Mouse (Mus musculus) testis, adult 2 months (tissue): ENCODE data around the gene Sh3bp4. TPM values are rescaled to one million over a fixed set of nuclear protein-coding genes. Genes with fewer than 3 reads are reported as not detected.

Experiments used
- H3K27ac ChIP-seq: fragments of 200-500 bp; 2 replicates; pipeline ENCODE4 v1.5.1; 2012; ENCODE audit warnings: low read depth, low read length; ENCODE audit not compliant: control insufficient read depth, insufficient read depth
- H3K27me3 ChIP-seq: fragments of 200-500 bp; 2 replicates; pipeline ENCODE4 v1.6.1; 2012; ENCODE audit warnings: mild to moderate bottlenecking, low read length, moderate library complexity; ENCODE audit not compliant: control insufficient read depth, insufficient read depth
- H3K36me3 ChIP-seq: fragments of 200-500 bp; 2 replicates; pipeline ENCODE4 v1.6.1; 2012; ENCODE audit warnings: mild to moderate bottlenecking, low read length; ENCODE audit not compliant: control insufficient read depth, insufficient read depth
- H3K4me1 ChIP-seq: fragments of 200-500 bp; 2 replicates; pipeline ENCODE4 v1.6.1; 2012; ENCODE audit warnings: low read length; ENCODE audit not compliant: control insufficient read depth, insufficient read depth
- H3K4me3 ChIP-seq: fragments of 200-500 bp; 2 replicates; pipeline ENCODE4 v1.5.1; 2012; ENCODE audit warnings: low read depth, mild to moderate bottlenecking, low read length, moderate library complexity, mixed read lengths; ENCODE audit not compliant: control insufficient read depth
- CTCF ChIP-seq: fragments of 200-500 bp; IDR thresholded peaks from 2 replicates; pipeline ENCODE4 v1.5.1; 2012; ENCODE audit warnings: low read depth, mild to moderate bottlenecking, inconsistent platforms, low read length, moderate library complexity; ENCODE audit not compliant: control insufficient read depth, insufficient read depth, insufficient replicate concordance
- POLR2A ChIP-seq: fragments of 200-500 bp; IDR thresholded peaks from 2 replicates; pipeline ENCODE4 v1.6.1; 2012; ENCODE audit warnings: low read depth, mild to moderate bottlenecking, inconsistent platforms, low read length, moderate library complexity; ENCODE audit not compliant: control insufficient read depth
- polyA plus RNA-seq: library from polyadenylated mRNA; depleted of rRNA; stranded (reverse); fragments of >200 nt; gene quantifications from 2 replicates; pipeline ENCODE4 v1.2.3, GENCODE M21; 2012

Sh3bp4 gene
- polyA plus RNA-seq, 1 experiment: 2.6 TPM

DNA sequence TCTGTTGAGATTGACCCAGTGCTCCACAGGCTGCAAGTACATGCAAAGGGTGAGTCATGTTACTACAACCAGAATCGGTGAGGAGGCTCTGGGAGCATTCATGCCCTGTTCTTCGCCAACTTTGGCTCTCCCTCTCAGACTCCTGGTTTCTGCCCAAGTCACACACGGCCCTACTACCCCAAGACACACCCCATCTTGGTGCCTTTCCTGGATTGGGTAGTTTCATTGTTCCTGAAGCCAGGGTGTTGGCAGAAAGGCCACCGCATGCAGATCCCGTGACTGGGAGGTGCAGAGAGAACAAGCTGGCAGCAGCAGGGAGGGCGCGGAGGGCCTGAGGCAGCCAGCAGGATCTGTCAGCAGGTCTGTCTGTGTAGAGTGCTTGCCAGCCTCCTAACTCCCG lies 61.5 kb downstream of the Sh3bp4 start:
- H3K36me3 ChIP-seq: no peaks in the 10 kb centered on the region
- no peak overlapping the region for H3K27ac ChIP-seq
- peaks cover 3% of the 10 kb centered on the region; the same call in 1 of the 2 replicates for H3K4me1 ChIP-seq
- TF ChIP-seq POLR2A (no peak), CTCF (no peak)
- no peaks in the 10 kb centered on the region for H3K27me3 ChIP-seq
- no peak overlapping the region for H3K4me3 ChIP-seq

DNA sequence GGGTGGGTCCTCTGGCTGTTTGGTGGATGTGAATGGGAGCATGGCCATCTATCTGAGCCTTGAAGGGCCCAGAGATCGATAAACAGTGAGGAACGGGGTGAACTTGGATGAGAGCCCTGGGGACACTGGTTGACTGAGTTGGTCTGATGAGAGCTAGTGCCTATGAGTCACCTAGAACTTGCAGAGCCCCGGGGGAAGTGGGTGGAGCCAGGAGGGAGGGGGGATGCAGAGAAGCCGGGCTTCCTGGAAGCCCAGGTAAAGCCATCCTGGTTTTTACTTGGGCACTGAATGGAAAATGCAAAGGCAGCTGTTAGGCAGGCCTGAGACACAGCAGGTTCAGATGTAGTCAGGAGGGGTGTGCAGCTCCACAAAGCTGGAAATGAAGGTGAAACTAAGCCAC lies 63.1 kb downstream of the Sh3bp4 start:
- TF ChIP-seq CTCF (no peak), POLR2A (no peak)
- Histone ChIP-seq H3K27me3 (no peaks in the 10 kb centered on the region), H3K4me3 (no peak overlapping the region), H3K36me3 (no peaks in the 10 kb centered on the region), H3K4me1 (peaks cover 3% of the 10 kb centered on the region; the same call in 1 of the 2 replicates), H3K27ac (no peak overlapping the region)

DNA sequence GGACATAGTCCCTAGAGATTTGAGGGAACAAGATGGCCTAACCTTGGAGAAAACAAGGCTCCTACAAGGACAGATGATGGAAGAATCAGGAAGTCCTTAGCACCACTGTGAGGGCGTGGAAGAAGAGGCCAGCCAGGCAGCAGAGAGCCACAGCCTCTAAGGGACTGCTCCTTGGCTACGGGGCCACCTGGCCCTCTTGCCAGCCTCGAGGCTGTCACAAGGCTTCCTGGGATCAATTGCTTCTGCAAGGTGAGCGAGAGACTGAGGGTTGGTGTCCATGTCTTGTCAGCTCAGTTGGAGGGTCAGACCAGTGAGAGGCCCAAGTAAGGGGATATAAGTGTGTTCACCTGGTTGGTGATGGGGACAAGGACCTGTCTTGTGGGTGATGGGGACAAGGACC lies 63.5 kb downstream of the Sh3bp4 start:
- H3K27ac ChIP-seq: no peak overlapping the region
- H3K4me3 ChIP-seq: no peak overlapping the region
- no peaks in the 10 kb centered on the region for H3K27me3 ChIP-seq
- TF ChIP-seq CTCF: no peak
- no peak for TF ChIP-seq POLR2A
- H3K4me1 ChIP-seq: peaks cover 3% of the 10 kb centered on the region; the same call in 1 of the 2 replicates
- no peaks in the 10 kb centered on the region for H3K36me3 ChIP-seq

GRCm38 (mm10) chr1:89136089-89136811 lies 66.0 kb downstream of the Sh3bp4 start:
- Histone ChIP-seq H3K4me1 (peaks cover under 1% of the 10 kb centered on the region; the same call in 1 of the 2 replicates), H3K27ac (no peak overlapping the region), H3K27me3 (no peaks in the 10 kb centered on the region), H3K36me3 (no peaks in the 10 kb centered on the region), H3K4me3 (no peak overlapping the region)
- TF ChIP-seq POLR2A (no peak), CTCF (no peak)

DNA sequence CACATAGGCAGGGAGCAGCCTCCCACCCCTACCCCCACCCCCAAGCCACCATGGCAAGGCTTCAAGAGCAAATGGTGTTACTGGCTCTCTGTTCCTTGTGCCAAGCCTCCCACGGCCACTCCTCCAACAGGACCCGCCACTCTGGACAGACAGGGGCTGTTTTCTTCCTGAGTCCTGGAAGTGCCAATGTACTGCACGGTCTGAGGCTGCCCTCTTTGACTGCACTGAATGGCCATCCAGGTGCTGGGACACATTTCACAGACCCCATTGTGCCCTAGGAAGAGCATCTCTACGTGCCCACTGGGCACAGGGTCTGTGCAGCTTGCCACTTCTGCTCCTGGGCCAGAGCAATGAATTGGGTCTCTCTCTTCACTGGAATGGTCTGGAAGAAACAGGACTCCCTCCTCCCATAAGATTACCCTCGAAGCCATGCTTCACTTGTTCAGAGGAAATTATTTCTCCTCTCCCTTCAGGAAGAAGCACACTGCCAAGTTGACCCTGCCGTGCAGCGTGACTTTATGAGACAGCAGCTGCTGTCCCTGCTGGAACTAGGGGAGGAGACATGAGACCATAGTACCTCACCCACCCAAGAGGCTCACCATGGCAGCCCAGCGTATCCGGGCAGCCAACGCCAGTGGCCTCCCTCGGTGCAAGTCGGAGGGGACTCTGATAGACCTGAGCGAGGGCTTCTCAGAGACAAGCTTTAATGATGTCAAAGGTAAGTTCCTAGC lies 67.0 kb downstream of the Sh3bp4 start:
- Histone ChIP-seq H3K4me3 (no peak overlapping the region), H3K36me3 (no peaks in the 10 kb centered on the region), H3K27me3 (no peaks in the 10 kb centered on the region), H3K27ac (no peak overlapping the region), H3K4me1 (no peaks in the 10 kb centered on the region; the same call in 1 of the 2 replicates)
- no peak for TF ChIP-seq CTCF
- TF ChIP-seq POLR2A: no peak

GRCm38 (mm10) chr1:89138316-89138715 lies 68.1 kb downstream of the Sh3bp4 start:
- H3K4me3 ChIP-seq: no peak overlapping the region
- TF ChIP-seq POLR2A (no peak), CTCF (no peak)
- no peaks in the 10 kb centered on the region for H3K36me3 ChIP-seq
- H3K4me1 ChIP-seq: no peaks in the 10 kb centered on the region; the same call in 1 of the 2 replicates
- H3K27me3 ChIP-seq: no peaks in the 10 kb centered on the region
- no peak overlapping the region for H3K27ac ChIP-seq

DNA sequence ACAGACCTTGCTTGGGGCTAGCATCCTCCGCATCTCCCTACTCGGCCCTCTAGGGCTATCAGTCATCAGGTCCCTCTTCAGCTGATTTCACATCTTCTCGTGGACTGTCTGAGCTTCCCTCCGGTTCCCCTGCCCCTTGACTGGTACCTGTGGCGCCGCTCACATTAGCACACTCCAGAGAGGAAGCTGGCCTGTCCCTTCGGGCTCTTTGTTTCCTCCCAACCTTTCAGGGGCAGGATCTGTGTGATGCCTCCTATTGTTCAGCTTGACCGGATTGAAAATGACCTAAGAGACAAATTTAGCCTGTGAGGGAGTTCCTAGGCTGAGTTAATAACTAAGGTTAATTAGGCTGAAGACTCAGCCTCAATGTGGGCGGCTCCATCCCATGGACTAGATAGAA lies 69.9 kb downstream of the Sh3bp4 start:
- Histone ChIP-seq H3K36me3 (no peaks in the 10 kb centered on the region), H3K4me3 (no peak overlapping the region), H3K4me1 (no peaks in the 10 kb centered on the region; the same call in 1 of the 2 replicates), H3K27me3 (no peaks in the 10 kb centered on the region), H3K27ac (no peak overlapping the region)
- TF ChIP-seq POLR2A (no peak), CTCF (no peak)
